Mouse (Mus musculus): Measurements from ENCODE around the gene Zdhhc14.

- TF ChIP-seq TAL1 (IDR thresholded peaks at IDR 0.05; ENCODE audit: low read length) (no peak), GATA1 (IDR thresholded peaks at IDR 0.05; ENCODE audit: low read length) (no peak)
Measured at GRCm38 (mm10) chr17:5542177-5542576, 49.8 kb downstream of the Zdhhc14 start.
